Mouse (Mus musculus) embryonic facial prominence, embryonic 15.5 days (tissue): ENCODE measurements at regions not wholly inside any gene's neighbourhood (a gene's known extent, or its start where the extent isn't known, plus 50 kb on each side); places are given as distances from the start of the nearest gene placed in this dataset.

Experiments used
- ATAC-seq: fragments of 200-750 bp; cut with Nextera tagmentation; 2 replicates; pipeline ENCODE4 v1.8.0; 2017; ENCODE audit warnings: low read depth, moderate TSS enrichment; ENCODE audit not compliant: insufficient number of reproducible peaks, low FRiP score, low TSS enrichment
- H3K27ac ChIP-seq: fragments of 300-500 bp; sonication (generic); replicated peaks from 2 replicates; pipeline ENCODE4 v1.5.1; 2015; ENCODE audit warnings: mild to moderate bottlenecking, inconsistent platforms
- H3K27me3 ChIP-seq: fragments of 300-500 bp; sonication (generic); 2 replicates; pipeline ENCODE4 v1.6.1; 2015; ENCODE audit warnings: inconsistent platforms
- H3K36me3 ChIP-seq: fragments of 300-500 bp; sonication (generic); 2 replicates; pipeline ENCODE4 v1.6.1; 2015; ENCODE audit warnings: mild to moderate bottlenecking, inconsistent platforms
- H3K4me1 ChIP-seq: fragments of 300-500 bp; sonication (generic); 2 replicates; pipeline ENCODE4 v1.6.1; 2015; ENCODE audit warnings: inconsistent platforms
- H3K4me2 ChIP-seq: fragments of 300-500 bp; sonication (generic); replicated peaks from 2 replicates; pipeline ENCODE4 v1.6.1; 2015; ENCODE audit warnings: mild to moderate bottlenecking, inconsistent platforms
- H3K4me3 ChIP-seq: fragments of 300-500 bp; sonication (generic); replicated peaks from 2 replicates; pipeline ENCODE4 v1.5.1; 2015; ENCODE audit warnings: mild to moderate bottlenecking, inconsistent platforms
- H3K9ac ChIP-seq: fragments of 300-500 bp; sonication (generic); 2 replicates; pipeline ENCODE4 v1.6.1; 2015; ENCODE audit warnings: inconsistent platforms
- H3K9me3 ChIP-seq: fragments of 300-500 bp; sonication (generic); replicated peaks from 2 replicates; pipeline ENCODE4 v1.6.1; 2016; ENCODE audit warnings: inconsistent platforms
- WGBS: fragments of 180-500 bp; shearing (Covaris S2); methylation state at CpG from one replicate; pipeline ENCODE4 v1.1.7; 2015; 5-methylcytosine and 5-hydroxymethylcytosine counted together

DNA sequence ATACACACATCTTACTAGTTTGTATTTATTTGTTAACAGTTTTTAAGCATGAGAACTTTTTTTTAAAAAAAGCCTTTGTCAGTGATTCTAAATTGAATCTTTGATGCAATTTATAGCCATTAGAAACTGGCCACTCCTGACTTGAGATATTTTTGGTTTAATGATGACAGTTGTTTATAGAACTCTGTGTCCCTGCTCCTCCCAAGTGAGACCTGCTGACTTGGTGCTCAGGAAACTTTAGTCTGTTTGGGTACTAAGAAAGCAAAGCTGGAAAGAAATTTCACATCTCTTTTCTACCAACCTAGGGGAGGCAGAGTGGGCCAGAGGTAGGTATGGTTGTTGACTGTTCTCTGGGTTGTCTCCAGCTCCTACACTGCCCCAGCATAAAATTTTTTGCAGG is 214.0 kb upstream of the Nampt start:
- ATAC-seq, result no peak
- H3K4me3 ChIP-seq, result no peak overlapping the region
- no peaks in the 10 kb centered on the region for H3K9me3 ChIP-seq

DNA sequence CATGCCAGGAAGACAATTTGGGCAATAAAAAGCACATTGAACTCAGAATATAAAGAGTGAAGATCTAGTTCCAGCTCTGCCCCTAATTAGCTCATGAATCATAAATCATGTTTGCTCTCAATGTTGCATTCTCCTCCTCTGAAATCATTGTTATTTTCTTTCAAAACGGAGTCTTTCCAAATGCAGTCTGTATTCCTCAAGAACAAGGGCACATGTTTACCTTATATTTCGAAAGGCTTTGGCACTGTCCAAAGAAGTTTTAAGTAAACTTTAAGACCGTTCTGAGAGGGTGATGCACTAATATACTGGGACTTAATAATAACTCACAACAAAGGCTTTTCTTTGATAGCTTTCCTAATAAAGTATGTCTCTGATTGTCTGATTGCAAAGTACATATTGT is 204.3 kb upstream of the Nampt start:
- no peaks in the 10 kb centered on the region for H3K9me3 ChIP-seq
- no peak for ATAC-seq
- H3K4me2 ChIP-seq, result no peak overlapping the region
- WGBS, result 65% methylated on average over 3 of the region's 3 CpGs
- no peak overlapping the region for H3K9ac ChIP-seq
- no peak overlapping the region for H3K27ac ChIP-seq
- H3K27me3 ChIP-seq, result no peaks in the 10 kb centered on the region
- no peak overlapping the region for H3K4me3 ChIP-seq
- H3K4me1 ChIP-seq, result no peaks in the 10 kb centered on the region
- H3K36me3 ChIP-seq, result no peaks in the 10 kb centered on the region

More for the DNA sequence above, 214.0 kb upstream of the Nampt start:
- H3K4me2 ChIP-seq, result no peak overlapping the region
- no peak overlapping the region for H3K27ac ChIP-seq
- H3K9ac ChIP-seq, result no peak overlapping the region
- no peaks in the 10 kb centered on the region for H3K27me3 ChIP-seq
- 0 out of 2 replicates have a peak, but pooled peaks cover 3% of the 10 kb centered on the region for H3K4me1 ChIP-seq
- no peaks in the 10 kb centered on the region for H3K36me3 ChIP-seq

DNA sequence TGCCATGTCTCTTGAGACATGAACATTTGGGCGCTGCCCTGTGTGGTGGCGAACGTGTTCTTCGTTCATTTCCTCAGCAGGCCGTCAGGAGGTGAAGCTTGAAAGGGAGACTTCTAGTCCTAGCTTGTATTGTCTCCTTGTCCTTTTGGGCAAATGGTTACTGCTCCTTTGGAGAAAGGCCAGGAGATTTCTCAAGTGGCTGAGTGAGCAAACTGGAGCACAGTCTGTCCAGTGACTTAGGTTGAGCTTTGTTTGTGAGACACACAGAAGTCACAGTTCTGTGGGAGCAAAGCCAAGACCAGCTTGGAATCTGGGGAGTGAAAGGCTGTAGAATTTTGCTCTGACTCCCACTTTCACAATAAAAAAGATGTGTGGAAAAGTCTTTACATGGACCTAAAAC is 203.3 kb upstream of the Nampt start:
- Histone ChIP-seq H3K27me3 (no peaks in the 10 kb centered on the region), H3K9ac (no peak overlapping the region), H3K36me3 (no peaks in the 10 kb centered on the region), H3K4me1 (no peaks in the 10 kb centered on the region), H3K4me3 (no peak overlapping the region), H3K27ac (no peak overlapping the region), H3K9me3 (no peaks in the 10 kb centered on the region), H3K4me2 (no peak overlapping the region)
- 92% methylated on average over 5 of the region's 5 CpGs for WGBS
- no peak for ATAC-seq

- H3K4me2 ChIP-seq, result no peak overlapping the region
- H3K9me3 ChIP-seq, result no peaks in the 10 kb centered on the region
- H3K36me3 ChIP-seq, result no peaks in the 10 kb centered on the region
- no peaks in the 10 kb centered on the region for H3K27me3 ChIP-seq
- H3K4me1 ChIP-seq, result no peaks in the 10 kb centered on the region
- ATAC-seq, result no peak
- no peak overlapping the region for H3K9ac ChIP-seq
- 70% methylated on average over 1 of the region's 1 CpGs for WGBS
- H3K27ac ChIP-seq, result no peak overlapping the region
- no peak overlapping the region for H3K4me3 ChIP-seq
Observed at GRCm38 (mm10) chr12:32617031-32617430, 202.3 kb upstream of the Nampt start.

GRCm38 (mm10) chr12:32619830-32620229 is 199.5 kb upstream of the Nampt start:
- H3K9ac ChIP-seq, result no peak overlapping the region
- ATAC-seq, result no peak

DNA sequence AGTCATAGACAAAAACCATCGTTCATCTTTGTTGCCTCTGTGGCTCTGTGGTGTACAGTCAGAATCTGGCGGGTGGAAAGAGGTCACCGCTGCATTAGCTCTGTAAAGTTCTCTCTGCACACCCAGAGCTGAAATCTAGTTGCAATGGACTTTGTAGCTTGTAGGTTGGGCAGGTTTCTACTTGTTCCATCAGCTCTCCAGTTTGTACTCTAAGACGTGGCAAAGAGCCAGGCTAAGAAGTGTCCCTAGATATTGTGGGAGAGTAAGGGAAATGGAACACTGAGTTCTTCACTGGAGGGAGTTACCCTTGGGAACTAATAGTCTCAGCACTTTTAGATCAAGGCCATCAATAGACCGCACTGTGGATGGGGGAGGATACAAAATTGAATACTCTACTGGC is 197.6 kb upstream of the Nampt start:
- Histone ChIP-seq H3K9me3 (no peaks in the 10 kb centered on the region), H3K4me3 (no peak overlapping the region), H3K4me2 (no peak overlapping the region), H3K27me3 (no peaks in the 10 kb centered on the region), H3K9ac (no peak overlapping the region), H3K36me3 (no peaks in the 10 kb centered on the region), H3K4me1 (no peaks in the 10 kb centered on the region), H3K27ac (no peak overlapping the region)
- WGBS, result 81% methylated on average over 5 of the region's 5 CpGs
- no peak for ATAC-seq

More at GRCm38 (mm10) chr12:32619830-32620229, 199.5 kb upstream of the Nampt start:
- Histone ChIP-seq H3K4me2 (no peak overlapping the region), H3K27ac (no peak overlapping the region), H3K9me3 (no peaks in the 10 kb centered on the region), H3K4me1 (no peaks in the 10 kb centered on the region), H3K4me3 (no peak overlapping the region), H3K27me3 (no peaks in the 10 kb centered on the region), H3K36me3 (no peaks in the 10 kb centered on the region)
- WGBS, result 70% methylated on average over 4 of the region's 4 CpGs

DNA sequence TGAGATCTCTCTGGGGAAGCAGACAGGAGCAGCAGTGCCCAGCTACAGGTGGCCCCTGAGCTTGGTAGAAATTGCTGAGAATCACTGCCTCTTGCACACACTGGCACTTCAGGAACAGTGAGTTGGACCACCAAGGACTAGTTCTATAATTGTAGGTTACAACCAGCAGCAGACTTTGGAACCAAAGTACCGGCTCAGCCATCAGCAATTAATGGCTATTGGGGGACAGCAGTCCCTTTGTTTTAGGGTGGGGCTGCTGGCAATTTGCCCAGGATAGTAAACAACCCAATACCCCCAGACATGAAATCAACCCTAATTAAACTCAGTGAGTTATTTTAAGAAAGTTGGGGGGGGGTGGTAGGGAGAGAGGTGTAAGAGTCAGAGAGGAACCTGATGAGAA is 190.8 kb upstream of the Nampt start:
- H3K9me3 ChIP-seq, result no peaks in the 10 kb centered on the region
- no peak overlapping the region for H3K9ac ChIP-seq
- no peak for ATAC-seq
- H3K36me3 ChIP-seq, result no peaks in the 10 kb centered on the region
- no peak overlapping the region for H3K27ac ChIP-seq
- H3K4me3 ChIP-seq, result no peak overlapping the region
- no peaks in the 10 kb centered on the region for H3K27me3 ChIP-seq
- H3K4me1 ChIP-seq, result no peaks in the 10 kb centered on the region
- H3K4me2 ChIP-seq, result no peak overlapping the region
- 30% methylated on average over 1 of the region's 1 CpGs for WGBS

- Histone ChIP-seq H3K27me3 (no peaks in the 10 kb centered on the region), H3K36me3 (no peaks in the 10 kb centered on the region), H3K4me2 (no peak overlapping the region), H3K27ac (no peak overlapping the region), H3K9me3 (no peaks in the 10 kb centered on the region), H3K4me3 (no peak overlapping the region), H3K4me1 (no peaks in the 10 kb centered on the region), H3K9ac (no peak overlapping the region)
- 48% methylated on average over 3 of the region's 3 CpGs for WGBS
- ATAC-seq, result no peak
Observed at GRCm38 (mm10) chr12:32632935-32633334, 186.4 kb upstream of the Nampt start.

DNA sequence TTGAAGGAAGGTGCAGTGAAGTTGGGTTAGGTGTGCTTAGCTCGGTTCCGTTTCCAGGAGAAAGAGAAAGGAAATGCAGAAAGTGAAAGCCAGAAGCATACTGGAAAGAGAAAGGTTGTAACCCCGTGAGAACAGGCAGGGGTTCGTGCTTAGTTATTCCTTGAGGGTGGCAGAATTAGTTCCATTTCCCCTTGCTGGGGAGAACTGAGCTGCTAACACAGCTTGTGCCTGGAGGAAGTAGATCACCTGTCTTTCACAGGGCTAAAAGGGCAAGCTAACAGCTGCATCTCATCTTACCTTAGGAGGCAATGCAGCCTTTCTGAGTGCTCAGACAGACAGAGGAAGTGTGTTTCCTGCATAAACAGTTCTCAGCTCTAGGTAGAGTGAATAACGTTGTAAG is 184.3 kb upstream of the Nampt start:
- 31% methylated on average over 5 of the region's 5 CpGs for WGBS
- Histone ChIP-seq H3K27ac (no peak overlapping the region), H3K4me2 (no peak overlapping the region), H3K9ac (no peak overlapping the region), H3K27me3 (no peaks in the 10 kb centered on the region), H3K9me3 (no peaks in the 10 kb centered on the region), H3K36me3 (no peaks in the 10 kb centered on the region), H3K4me1 (no peaks in the 10 kb centered on the region), H3K4me3 (no peak overlapping the region)
- no peak for ATAC-seq

- Histone ChIP-seq H3K27ac (no peak overlapping the region), H3K9me3 (no peaks in the 10 kb centered on the region), H3K9ac (no peak overlapping the region), H3K4me3 (no peak overlapping the region), H3K27me3 (no peaks in the 10 kb centered on the region), H3K36me3 (no peaks in the 10 kb centered on the region), H3K4me1 (no peaks in the 10 kb centered on the region), H3K4me2 (0 out of 2 replicates have a peak overlapping the region, but pooled peaks have one; percentile 11)
- under 1% methylated on average over 8 of the region's 8 CpGs for WGBS
- no peak for ATAC-seq
Observed at GRCm38 (mm10) chr12:32637400-32638100, 181.8 kb upstream of the Nampt start.

GRCm38 (mm10) chr12:32640591-32640990 is 178.8 kb upstream of the Nampt start:
- Histone ChIP-seq H3K27ac (no peak overlapping the region), H3K4me2 (no peak overlapping the region), H3K9ac (no peak overlapping the region), H3K27me3 (no peaks in the 10 kb centered on the region), H3K4me3 (no peak overlapping the region), H3K4me1 (no peaks in the 10 kb centered on the region), H3K36me3 (no peaks in the 10 kb centered on the region), H3K9me3 (no peaks in the 10 kb centered on the region)
- no peak for ATAC-seq
- WGBS, result 72% methylated on average over 2 of the region's 2 CpGs

DNA sequence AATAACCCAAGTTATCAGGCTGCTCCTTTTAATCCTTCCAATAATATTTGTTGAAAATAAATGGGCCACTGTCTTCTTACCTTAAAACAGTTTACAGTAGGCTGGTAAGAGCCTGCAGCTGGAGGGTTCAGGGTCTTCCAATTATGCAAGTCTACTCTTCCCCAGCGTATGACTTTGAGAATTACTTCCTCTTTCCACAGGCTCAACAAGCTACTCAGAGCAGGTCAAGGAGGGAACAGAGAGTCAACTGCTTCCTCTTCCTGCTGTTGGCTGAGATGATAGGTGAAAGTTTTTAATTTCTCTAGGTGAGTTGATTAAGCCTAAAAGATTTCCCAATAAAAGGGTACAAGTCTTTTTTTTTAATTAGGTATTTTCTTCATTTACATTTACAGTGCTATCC is 176.9 kb upstream of the Nampt start:
- Histone ChIP-seq H3K4me2 (no peak overlapping the region), H3K9me3 (no peaks in the 10 kb centered on the region), H3K4me3 (no peak overlapping the region), H3K9ac (no peak overlapping the region), H3K27ac (no peak overlapping the region), H3K27me3 (no peaks in the 10 kb centered on the region), H3K4me1 (no peaks in the 10 kb centered on the region), H3K36me3 (no peaks in the 10 kb centered on the region)
- ATAC-seq, result no peak
- 75% methylated on average over 1 of the region's 1 CpGs for WGBS
